Mouse (Mus musculus) kidney, postnatal 4 days (tissue): ENCODE results near the gene Ugt1a1.
A peak's percentile ranks its signal among the peaks of the same experiment; 100 is the strongest.
"Not testable (repeated sequence)": the region's sequence is repeated elsewhere in the genome, so short reads cannot be mapped to it uniquely, and the experiment has no call there.

Experiments used
- DNase-seq, 2 experiments: peaks; one replicate each; pipeline ENCODE4 v3.0.0; 2021; ENCODE audit warnings: mixed read lengths in 2 of 2

The Ugt1a1 gene

GRCm38 (mm10) chr1:88218591-88218990 is 6.8 kb downstream of the Ugt1a1 start:
- DNase-seq = no peak

GRCm38 (mm10) chr1:88219054-88219453 is 7.3 kb downstream of the Ugt1a1 start:
- no peak for DNase-seq

- DNase-seq = peak in 1 of 2 experiments; percentile 3
Measured at GRCm38 (mm10) chr1:88220336-88220735, 8.6 kb downstream of the Ugt1a1 start.

GRCm38 (mm10) chr1:88222216-88222615 is 10.5 kb downstream of the Ugt1a1 start:
- no peak for DNase-seq

GRCm38 (mm10) chr1:88223011-88223515 is 11.3 kb downstream of the Ugt1a1 start:
- not testable (repeated sequence) for DNase-seq

GRCm38 (mm10) chr1:88223591-88223990 is 11.8 kb downstream of the Ugt1a1 start:
- peak in 1 of 2 experiments; percentile 4 for DNase-seq

GRCm38 (mm10) chr1:88224029-88224776 is 12.4 kb downstream of the Ugt1a1 start:
- DNase-seq = peak; percentile 16 to 25

GRCm38 (mm10) chr1:88225301-88225700 is 13.5 kb downstream of the Ugt1a1 start:
- not testable (repeated sequence) for DNase-seq

GRCm38 (mm10) chr1:88225741-88226140 is 14.0 kb downstream of the Ugt1a1 start:
- DNase-seq = peak in 1 of 2 experiments; percentile 3

GRCm38 (mm10) chr1:88226670-88227379 is 15.1 kb downstream of the Ugt1a1 start, which contains the start of gene Mroh2a:
Gene Mroh2a, plus strand, starts transcription at chr1:88226986.
- DNase-seq = peak; percentile 3 to 6

GRCm38 (mm10) chr1:88227482-88227881 is 15.7 kb downstream of the Ugt1a1 start:
- no peak for DNase-seq

- peak; percentile 5 to 8 for DNase-seq
Measured at GRCm38 (mm10) chr1:88228121-88228520, 16.4 kb downstream of the Ugt1a1 start.

GRCm38 (mm10) chr1:88229566-88229965 is 17.8 kb downstream of the Ugt1a1 start:
- no peak for DNase-seq

- peak in 1 of 2 experiments; percentile 3 for DNase-seq
Measured at GRCm38 (mm10) chr1:88229986-88230385, 18.2 kb downstream of the Ugt1a1 start.

- peak in 1 of 2 experiments; percentile 4 for DNase-seq
Measured at GRCm38 (mm10) chr1:88230421-88230820, 18.7 kb downstream of the Ugt1a1 start.

GRCm38 (mm10) chr1:88230981-88231802 is 19.4 kb downstream of the Ugt1a1 start:
- no peak for DNase-seq

- DNase-seq = peak in 1 of 2 experiments; percentile 4
Measured at GRCm38 (mm10) chr1:88231803-88232499, 20.2 kb downstream of the Ugt1a1 start.

- DNase-seq = no peak
Measured at GRCm38 (mm10) chr1:88232664-88233380, 21.1 kb downstream of the Ugt1a1 start.

- DNase-seq = peak in 1 of 2 experiments; percentile 10
Measured at GRCm38 (mm10) chr1:88233421-88234247, 21.9 kb downstream of the Ugt1a1 start.

GRCm38 (mm10) chr1:88234248-88234610 is 22.5 kb downstream of the Ugt1a1 start:
- DNase-seq = no peak

- DNase-seq = no peak
Measured at GRCm38 (mm10) chr1:88234646-88235045, 22.9 kb downstream of the Ugt1a1 start.
